Mouse (Mus musculus): ENCODE data around the gene Lgals4. TPM values are rescaled to one million over a fixed set of nuclear protein-coding genes. Genes with fewer than 3 reads are reported as not detected.

The Lgals4 gene
- 14.4 and 17.6 TPM in 2 replicates for total RNA-seq (2021)
- long read RNA-seq, partial matches to known transcripts, result 0 of 1 reads
- long read RNA-seq, other reads (novel, unspliced or antisense), result 0 of 1 reads

DNA sequence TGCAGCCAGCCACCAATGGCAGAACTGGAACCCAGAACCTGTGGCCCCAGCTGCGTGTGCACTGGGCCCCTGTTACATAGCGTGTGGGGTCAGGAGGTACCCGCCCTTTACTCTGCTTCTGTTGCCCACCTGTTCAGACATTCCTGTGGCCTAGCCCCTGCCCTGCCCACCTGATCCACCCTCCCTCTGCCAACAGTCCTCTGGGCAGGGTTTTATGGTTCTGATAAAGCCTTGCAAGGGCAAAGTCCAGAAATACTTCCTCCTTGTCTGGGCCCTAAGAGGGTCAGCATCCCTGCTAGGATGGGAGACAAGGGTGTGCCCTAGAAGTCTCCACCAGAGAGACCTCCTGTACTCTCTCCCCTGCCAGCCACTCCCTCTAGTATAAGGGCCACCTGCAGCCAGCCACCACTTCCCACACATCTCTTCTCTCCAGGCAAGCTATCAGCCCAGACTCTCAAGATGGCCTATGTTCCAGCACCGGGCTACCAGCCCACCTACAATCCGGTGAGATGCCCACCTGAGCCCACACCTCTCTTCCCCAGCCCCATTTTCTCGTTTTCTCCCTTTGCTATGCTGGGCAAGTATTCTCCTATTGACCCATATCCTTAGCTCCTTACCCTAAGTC, at the start of gene Lgals4:
TSS of gene Lgals4 (plus strand) at position 132 of the 625 bp plus-strand sequence.
- DNase-seq, result no peak

- DNase-seq, result no peak
These were observed 48.5 kb upstream of the Lgals4 start for GRCm38 (mm10) chr7:28785161-28785560.

GRCm38 (mm10) chr7:28787884-28788283, 45.8 kb upstream of the Lgals4 start:
- no peak for DNase-seq

GRCm38 (mm10) chr7:28788307-28789195, 45.1 kb upstream of the Lgals4 start, which contains the start of gene Rinl:
Rinl (plus strand) TSS chr7:28788969.
- no peak for DNase-seq

- no peak for DNase-seq
These were observed 44.4 kb upstream of the Lgals4 start for GRCm38 (mm10) chr7:28789235-28789634.

GRCm38 (mm10) chr7:28790066-28790806, 43.4 kb upstream of the Lgals4 start:
- no peak for DNase-seq

- DNase-seq, result no peak
These were observed 41.9 kb upstream of the Lgals4 start for GRCm38 (mm10) chr7:28791706-28792105.

DNA sequence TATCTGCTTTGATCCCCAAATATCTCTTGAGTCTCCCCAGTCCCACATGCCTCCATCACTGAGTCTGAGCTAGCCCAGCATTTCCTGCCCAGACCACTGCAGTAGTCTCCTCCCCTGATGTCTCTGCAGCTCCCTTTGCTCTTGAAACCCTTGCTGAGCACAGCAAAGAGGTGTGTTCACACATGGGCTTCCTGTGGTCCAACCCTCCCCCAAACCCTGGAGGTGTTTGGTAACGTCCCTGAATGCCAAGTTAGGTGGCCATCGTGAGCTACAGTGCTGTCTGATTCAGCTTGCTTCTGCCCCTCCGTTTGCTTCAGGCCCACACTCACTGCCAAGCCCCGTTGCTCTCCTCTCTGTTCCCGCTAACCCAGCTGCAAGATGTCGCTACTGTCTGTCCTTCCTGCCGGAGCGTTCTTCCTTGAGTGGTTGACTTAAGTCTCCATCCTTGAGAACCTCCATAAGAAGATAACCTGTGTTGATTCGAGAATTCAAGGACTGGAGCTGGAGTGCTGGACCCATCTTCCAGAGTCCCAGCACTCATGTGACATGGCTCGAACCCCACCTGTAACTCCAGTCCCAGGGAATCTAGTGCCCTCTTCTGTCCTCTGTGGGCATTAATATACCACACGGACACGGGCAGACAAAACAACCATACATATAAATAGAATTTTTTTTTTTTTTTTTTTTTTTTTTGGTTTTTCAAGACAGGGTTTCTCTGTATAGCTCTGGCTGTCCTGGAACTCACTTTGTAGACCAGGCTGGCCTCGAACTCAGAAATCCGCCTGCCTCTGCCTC, 41.1 kb upstream of the Lgals4 start:
- DNase-seq, result no peak

GRCm38 (mm10) chr7:28793834-28794233, 39.8 kb upstream of the Lgals4 start:
- no peak for DNase-seq

DNA sequence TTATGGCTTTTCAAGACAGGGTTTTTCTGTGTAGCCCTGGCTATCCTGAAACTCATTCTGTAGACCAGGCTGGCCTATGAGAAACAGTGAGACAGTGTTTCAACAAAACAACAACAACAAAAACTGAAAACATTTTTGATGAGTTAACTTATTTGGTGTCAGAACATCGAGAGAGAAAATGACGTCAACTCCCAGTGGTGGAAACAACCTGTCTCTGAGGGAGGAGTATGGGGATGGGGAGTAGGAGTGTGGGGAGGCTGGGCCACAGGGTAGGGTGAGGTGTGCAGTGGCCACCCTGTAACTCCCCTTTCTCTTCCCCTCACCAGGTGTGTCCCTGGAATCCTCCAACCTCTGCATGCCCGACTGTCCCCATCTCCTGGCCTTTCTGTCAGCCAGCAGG, 39.2 kb upstream of the Lgals4 start:
- no peak for DNase-seq

DNA sequence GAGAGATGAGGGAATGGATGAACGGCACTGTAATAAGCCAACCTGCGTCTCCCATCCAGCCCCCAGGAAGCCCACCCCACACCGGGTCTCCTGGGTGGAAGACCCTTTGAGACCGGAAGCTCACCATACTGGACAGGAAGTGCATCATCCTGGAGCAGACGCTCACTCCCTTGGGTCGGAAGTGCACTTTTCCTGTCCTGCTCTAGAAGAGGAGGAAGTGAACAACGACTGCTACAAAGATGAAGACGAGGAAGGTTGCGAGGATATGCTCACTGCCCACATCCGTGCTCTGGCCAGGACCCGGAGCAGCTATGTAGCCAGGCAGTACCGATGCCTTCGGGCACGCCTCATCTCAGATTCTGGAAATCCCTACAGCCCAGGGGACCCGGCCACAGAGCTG, 37.8 kb upstream of the Lgals4 start:
- no peak for DNase-seq

- peak; percentile 88 for DNase-seq
These were observed 37.1 kb upstream of the Lgals4 start for GRCm38 (mm10) chr7:28796562-28796975.

GRCm38 (mm10) chr7:28799994-28800393, 33.7 kb upstream of the Lgals4 start:
- DNase-seq, result no peak

GRCm38 (mm10) chr7:28801451-28801850, 32.2 kb upstream of the Lgals4 start:
- no peak for DNase-seq

DNA sequence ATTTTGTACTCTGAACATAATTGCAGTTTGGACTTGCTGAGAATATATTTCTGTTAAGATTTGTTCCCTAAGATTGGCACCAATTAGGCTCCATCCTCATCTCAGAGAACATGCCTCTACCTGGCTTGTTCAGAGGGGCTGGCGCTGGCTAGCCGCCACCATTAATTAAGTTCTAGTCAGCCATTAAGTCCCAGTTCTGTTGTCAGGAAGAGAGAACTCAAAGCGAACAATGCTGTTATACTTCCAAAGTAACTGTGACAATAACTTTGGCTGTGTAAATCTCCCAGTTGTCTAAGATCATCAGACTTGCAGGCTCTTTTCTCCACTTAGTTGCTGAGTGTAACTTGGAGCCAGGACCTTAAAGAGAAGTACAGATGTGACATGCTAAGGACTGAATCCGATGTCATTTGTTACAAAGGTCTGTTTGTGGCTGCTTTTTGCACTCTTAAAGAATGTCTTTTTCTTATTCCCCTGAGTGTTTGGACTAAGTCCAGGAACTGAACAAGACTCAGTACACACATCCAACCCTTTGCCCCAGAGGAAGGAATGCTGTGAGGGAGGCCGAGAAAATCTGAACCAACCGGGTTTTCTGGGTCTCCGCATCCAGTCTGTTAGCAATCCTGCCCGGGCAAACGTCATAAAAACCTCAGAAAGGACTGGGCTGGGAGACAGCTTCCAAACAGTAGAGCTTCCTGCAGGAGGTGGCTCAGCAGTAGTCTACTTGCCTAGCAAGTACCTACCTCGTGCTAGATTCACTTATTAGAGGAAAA, 31.6 kb upstream of the Lgals4 start:
- no peak for DNase-seq

DNA sequence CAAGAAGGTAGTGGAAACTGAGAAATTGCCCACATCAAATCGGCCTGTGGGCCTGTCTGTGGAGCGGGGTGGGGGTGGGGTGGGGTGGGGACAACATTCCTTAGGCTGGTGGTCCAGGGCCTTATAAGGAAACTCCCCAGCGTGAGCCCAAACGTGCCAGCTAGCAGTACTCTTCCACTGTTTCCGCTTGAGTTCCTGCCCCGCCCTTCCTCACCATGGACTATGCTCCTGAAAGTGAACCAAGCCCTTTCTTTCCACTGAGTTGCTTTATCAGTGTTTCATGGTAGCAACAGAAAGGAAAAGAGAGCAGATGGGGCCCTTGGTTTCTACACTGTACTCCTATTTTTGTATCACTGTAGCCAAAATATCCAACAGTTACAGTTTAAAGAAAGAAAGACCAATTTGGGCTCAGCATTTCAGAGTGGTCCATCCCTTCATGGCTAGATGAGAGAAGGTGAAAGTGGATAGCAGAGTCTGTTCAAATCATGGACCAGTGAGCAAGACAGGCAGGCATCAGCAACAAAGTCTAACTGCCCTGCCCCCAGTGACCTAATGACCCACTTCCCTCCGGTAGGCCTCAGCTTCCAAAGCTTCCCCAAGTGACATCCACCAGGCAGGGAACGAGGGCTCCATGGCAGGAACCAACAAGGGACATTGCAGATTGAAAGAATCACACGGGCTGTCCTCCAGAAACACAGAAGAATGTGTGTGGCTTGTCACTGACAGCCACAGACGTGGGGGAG, 30.6 kb upstream of the Lgals4 start:
- no peak for DNase-seq

- DNase-seq, result no peak
These were observed 29.9 kb upstream of the Lgals4 start for GRCm38 (mm10) chr7:28803756-28804155.

GRCm38 (mm10) chr7:28806869-28807268, 26.8 kb upstream of the Lgals4 start:
- no peak for DNase-seq

GRCm38 (mm10) chr7:28807641-28808220, 25.9 kb upstream of the Lgals4 start:
- peak; percentile 48 for DNase-seq
